Mouse (Mus musculus) liver, embryonic 14.5 days (tissue): ENCODE data around the gene Zdhhc19. TPM values are rescaled to one million over a fixed set of nuclear protein-coding genes. Genes with fewer than 3 reads are reported as not detected.

Experiments used
- ATAC-seq: fragments of 200-750 bp; cut with Nextera tagmentation; 2 replicates; pipeline ENCODE4 v1.8.0; 2017; ENCODE audit warnings: moderate number of reproducible peaks, mild to moderate bottlenecking, moderate library complexity; ENCODE audit not compliant: insufficient read depth
- DNase-seq, 3 experiments: peaks; one replicate each; pipeline ENCODE4 v3.0.0-alpha.2; 2012 to 2013; ENCODE audit warnings: low read depth in 3 of 3, low spot score in 3 of 3
- H3K27ac ChIP-seq: fragments of 300-500 bp; sonication (generic); 2 replicates; pipeline ENCODE4 v1.5.1; 2014; ENCODE audit warnings: moderate library complexity, mild to moderate bottlenecking, control low read depth, inconsistent platforms
- H3K27me3 ChIP-seq: fragments of 300-500 bp; sonication (generic); 2 replicates; pipeline ENCODE4 v1.6.1; 2014; ENCODE audit warnings: mild to moderate bottlenecking, low read length, moderate library complexity; ENCODE audit not compliant: control insufficient read depth, insufficient read depth
- H3K36me3 ChIP-seq: fragments of 300-500 bp; sonication (generic); replicated peaks from 2 replicates; pipeline ENCODE4 v1.6.1; 2014; ENCODE audit warnings: low read depth; ENCODE audit not compliant: control insufficient read depth, insufficient read depth
- H3K4me1 ChIP-seq, 2 experiments: fragments of 200-500 bp in 1 of 2; fragments of 300-500 bp in 1 of 2; sonication (generic) in 1 of 2; replicated peaks; 2 replicates each; pipeline ENCODE4 v1.6.1; 2012 to 2014; ENCODE audit warnings: antibody characterized with exemption in 1 of 2, inconsistent platforms in 1 of 2, low read length in 1 of 2; ENCODE audit not compliant: control insufficient read depth in 2 of 2, insufficient read depth in 2 of 2
- H3K4me2 ChIP-seq: fragments of 300-500 bp; sonication (generic); 2 replicates; pipeline ENCODE4 v1.6.1; 2014; ENCODE audit warnings: low read depth, mild to moderate bottlenecking, control low read depth, moderate library complexity
- H3K4me3 ChIP-seq, 2 experiments: fragments of 200-500 bp in 1 of 2; fragments of 300-500 bp in 1 of 2; sonication (generic) in 1 of 2; 2 replicates each; pipeline ENCODE4 v1.5.1; 2012 to 2014; ENCODE audit warnings: low read depth in 2 of 2, low read length in 2 of 2, mild to moderate bottlenecking in 2 of 2, control low read depth in 1 of 2, inconsistent platforms in 1 of 2, moderate library complexity in 1 of 2; ENCODE audit not compliant: insufficient read depth in 1 of 2
- H3K9ac ChIP-seq: fragments of 300-500 bp; sonication (generic); replicated peaks from 2 replicates; pipeline ENCODE4 v1.6.1; 2014; ENCODE audit warnings: mild to moderate bottlenecking, control low read depth, moderate library complexity
- H3K9me3 ChIP-seq: fragments of 300-500 bp; sonication (generic); 2 replicates; pipeline ENCODE4 v1.6.1; 2016; ENCODE audit warnings: low read length, mixed read lengths; ENCODE audit not compliant: control insufficient read depth
- CTCF ChIP-seq: IDR thresholded peaks from 2 replicates; pipeline ENCODE4 v1.5.1; 2016; ENCODE audit warnings: antibody characterized with exemption, low read depth, control low read depth
- EP300 ChIP-seq: IDR thresholded peaks from 2 replicates; pipeline ENCODE4 v1.6.1; 2016; ENCODE audit warnings: antibody characterized with exemption, low read depth
- WGBS: fragments of 180-500 bp; shearing (Covaris S2); extraction: QIAGEN DNeasy Blood & Tissue Kit; methylation state at CpG from one replicate; pipeline ENCODE4 v1.1.7; 2014; ENCODE audit not compliant: insufficient replicate concordance; 5-methylcytosine and 5-hydroxymethylcytosine counted together
- polyA plus RNA-seq, 2 experiments: library from polyadenylated mRNA; depleted of rRNA in 1 of 2; stranded (reverse) in 1 of 2; unstranded in 1 of 2; fragments of >200 nt; fragmentation: Nextera tagmentation in 1 of 2; extraction: Ambion mirVana in 1 of 2; gene quantifications; 2 replicates each; pipeline versions ENCODE4 v1.2.1 to v1.2.3; 2012 to 2014

Gene Zdhhc19
- polyA plus RNA-seq, 2 experiments = not detected

- ATAC-seq (no peak), DNase-seq (no peak)
- H3K36me3 ChIP-seq = no peaks in the 10 kb centered on the region
- TF ChIP-seq CTCF (no peak), EP300 (no peak)
- H3K4me3 ChIP-seq = no peak overlapping the region
- no peak overlapping the region for H3K4me2 ChIP-seq
- no peak overlapping the region for H3K9ac ChIP-seq
- peaks cover 6% of the 10 kb centered on the region for H3K27me3 ChIP-seq
- H3K4me1 ChIP-seq = no peaks in the 10 kb centered on the region
- H3K27ac ChIP-seq = no peak overlapping the region
- WGBS = 59% methylated on average over 13 of the region's 13 CpGs
- H3K9me3 ChIP-seq = no peaks in the 10 kb centered on the region
Observed at GRCm38 (mm10) chr16:32498996-32499395, 2.9 kb downstream of the Zdhhc19 start.

- Histone ChIP-seq H3K27me3 (peaks cover 6% of the 10 kb centered on the region), H3K4me3 (peak overlapping the region in 1 of 2 experiments; percentile 17; a peak in 1 of 4 replicates), H3K27ac (no peak overlapping the region), H3K9me3 (no peaks in the 10 kb centered on the region), H3K4me1 (no peaks in the 10 kb centered on the region), H3K9ac (no peak overlapping the region), H3K36me3 (no peaks in the 10 kb centered on the region), H3K4me2 (peak overlapping the region; percentile 40)
- WGBS = 9% methylated on average over 22 of the region's 22 CpGs
- TF ChIP-seq EP300 (no peak), CTCF (peak; percentile 99)
- ATAC-seq (peak; percentile 77), DNase-seq (peak in 1 of 3 experiments; percentile 62)
Observed at GRCm38 (mm10) chr16:32499430-32500037, 3.5 kb downstream of the Zdhhc19 start.

- ATAC-seq (no peak), DNase-seq (no peak)
- H3K9ac ChIP-seq = no peak overlapping the region
- no peaks in the 10 kb centered on the region for H3K36me3 ChIP-seq
- no peaks in the 10 kb centered on the region for H3K9me3 ChIP-seq
- WGBS = 64% methylated on average over 7 of the region's 7 CpGs
- no peak overlapping the region for H3K27ac ChIP-seq
- peaks cover 0 to 2% of the 10 kb centered on the region in 2 experiments; a peak in 1 of 4 replicates for H3K4me1 ChIP-seq
- no peak overlapping the region for H3K4me3 ChIP-seq
- peaks cover 6% of the 10 kb centered on the region for H3K27me3 ChIP-seq
- H3K4me2 ChIP-seq = no peak overlapping the region
- TF ChIP-seq EP300 (no peak), CTCF (no peak)
Observed at GRCm38 (mm10) chr16:32501459-32501858, 5.4 kb downstream of the Zdhhc19 start.

- ATAC-seq (no peak), DNase-seq (no peak)
- H3K4me1 ChIP-seq = peaks cover 8 to 12% of the 10 kb centered on the region in 2 experiments
- H3K27ac ChIP-seq = no peak overlapping the region
- TF ChIP-seq EP300 (no peak), CTCF (no peak)
- H3K4me2 ChIP-seq = no peak overlapping the region
- H3K9ac ChIP-seq = no peak overlapping the region
- WGBS = 70% methylated on average over 12 of the region's 12 CpGs
- no peaks in the 10 kb centered on the region for H3K9me3 ChIP-seq
- peaks cover 6% of the 10 kb centered on the region for H3K27me3 ChIP-seq
- H3K4me3 ChIP-seq = no peak overlapping the region
- H3K36me3 ChIP-seq = no peaks in the 10 kb centered on the region
Observed at GRCm38 (mm10) chr16:32502621-32503335, 6.7 kb downstream of the Zdhhc19 start.

GRCm38 (mm10) chr16:32503633-32504032, 7.6 kb downstream of the Zdhhc19 start:
- peaks cover 6% of the 10 kb centered on the region for H3K27me3 ChIP-seq
- no peak overlapping the region for H3K4me3 ChIP-seq
- 61% methylated on average over 6 of the region's 6 CpGs for WGBS
- no peak for DNase-seq
- no peak overlapping the region for H3K4me2 ChIP-seq
- no peaks in the 10 kb centered on the region for H3K9me3 ChIP-seq
- no peak for TF ChIP-seq CTCF
- TF ChIP-seq EP300 = no peak
- peaks cover 17 to 21% of the 10 kb centered on the region in 2 experiments for H3K4me1 ChIP-seq
- no peaks in the 10 kb centered on the region for H3K36me3 ChIP-seq
- ATAC-seq = no peak
- H3K27ac ChIP-seq = no peak overlapping the region
- no peak overlapping the region for H3K9ac ChIP-seq
